Mouse (Mus musculus) liver, embryonic 16.5 days (tissue): ENCODE results near the gene Klf2. TPM values are rescaled to one million over a fixed set of nuclear protein-coding genes. Genes with fewer than 3 reads are reported as not detected.

ENCODE experiments used
- ATAC-seq: fragments of 200-750 bp; cut with Nextera tagmentation; 2 replicates; pipeline ENCODE4 v1.8.0; 2017; ENCODE audit warnings: low read depth, mild to moderate bottlenecking, moderate number of reproducible peaks, moderate library complexity
- H3K27ac ChIP-seq: fragments of 300-500 bp; sonication (generic); 2 replicates; pipeline ENCODE4 v1.5.1; 2014; ENCODE audit warnings: mild to moderate bottlenecking, low read length
- H3K27me3 ChIP-seq: fragments of 300-500 bp; sonication (generic); 2 replicates; pipeline ENCODE4 v1.6.1; 2014; ENCODE audit warnings: low read depth, low read length, mixed read lengths; ENCODE audit not compliant: control insufficient read depth, insufficient read depth
- H3K36me3 ChIP-seq: fragments of 300-500 bp; sonication (generic); 2 replicates; pipeline ENCODE4 v1.6.1; 2014; ENCODE audit warnings: mild to moderate bottlenecking; ENCODE audit not compliant: control insufficient read depth, insufficient read depth
- H3K4me1 ChIP-seq: fragments of 300-500 bp; sonication (generic); 2 replicates; pipeline ENCODE4 v1.6.1; 2014; ENCODE audit warnings: low read depth, low read length, mixed read lengths; ENCODE audit not compliant: control insufficient read depth
- H3K4me2 ChIP-seq: fragments of 300-500 bp; sonication (generic); 2 replicates; pipeline ENCODE4 v1.6.1; 2014; ENCODE audit warnings: low read depth, low read length, mixed read lengths
- H3K4me3 ChIP-seq: fragments of 300-500 bp; sonication (generic); 2 replicates; pipeline ENCODE4 v1.5.1; 2014; ENCODE audit warnings: low read depth, mild to moderate bottlenecking, low read length
- H3K9ac ChIP-seq: fragments of 300-500 bp; sonication (generic); 2 replicates; pipeline ENCODE4 v1.6.1; 2014; ENCODE audit warnings: low read depth, low read length
- H3K9me3 ChIP-seq: fragments of 300-500 bp; sonication (generic); replicated peaks from 2 replicates; pipeline ENCODE4 v1.6.1; 2016; ENCODE audit warnings: low read length; ENCODE audit not compliant: control insufficient read depth
- WGBS: fragments of 180-500 bp; shearing (Covaris S2); extraction: QIAGEN DNeasy Blood & Tissue Kit; methylation state at CpG from one replicate; pipeline ENCODE4 v1.1.7; 2014; ENCODE audit not compliant: insufficient replicate concordance; 5-methylcytosine and 5-hydroxymethylcytosine counted together
- polyA plus RNA-seq: library from polyadenylated mRNA; unstranded; fragments of >200 nt; fragmentation: Nextera tagmentation; extraction: Ambion mirVana; gene quantifications from 2 replicates; pipeline ENCODE4 v1.2.1, GENCODE M21; 2015

Klf2 gene
- polyA plus RNA-seq, 1 experiment from 2014 or later: 2.0 TPM

GRCm38 (mm10) chr8:72351405-72352005, 32.7 kb downstream of the Klf2 start:
- ATAC-seq: no peak
- WGBS: 44% methylated on average over 7 of the region's 7 CpGs
- no peaks in the 10 kb centered on the region for H3K36me3 ChIP-seq
- no peak overlapping the region; the same call in 1 of the 2 replicates for H3K4me2 ChIP-seq
- H3K9ac ChIP-seq: no peak overlapping the region
- H3K4me3 ChIP-seq: no peak overlapping the region
- H3K27me3 ChIP-seq: no peaks in the 10 kb centered on the region
- peaks cover 39% of the 10 kb centered on the region for H3K4me1 ChIP-seq
- no peak overlapping the region for H3K27ac ChIP-seq
- H3K9me3 ChIP-seq: no peaks in the 10 kb centered on the region

GRCm38 (mm10) chr8:72352951-72353699, 34.3 kb downstream of the Klf2 start:
- ATAC-seq: peak; percentile 43
- Histone ChIP-seq H3K36me3 (peaks cover 2% of the 10 kb centered on the region), H3K9me3 (no peaks in the 10 kb centered on the region), H3K27ac (peak overlapping the region; percentile 54), H3K9ac (no peak overlapping the region), H3K27me3 (no peaks in the 10 kb centered on the region), H3K4me2 (no peak overlapping the region), H3K4me3 (no peak overlapping the region), H3K4me1 (peaks cover 39% of the 10 kb centered on the region)
- WGBS: 64% methylated on average over 8 of the region's 8 CpGs

GRCm38 (mm10) chr8:72353700-72354045, 34.8 kb downstream of the Klf2 start:
- WGBS: 58% methylated on average over 7 of the region's 7 CpGs
- Histone ChIP-seq H3K36me3 (peaks cover 2% of the 10 kb centered on the region), H3K27me3 (no peaks in the 10 kb centered on the region), H3K4me1 (peaks cover 39% of the 10 kb centered on the region), H3K27ac (peak overlapping the region; percentile 54), H3K4me2 (no peak overlapping the region), H3K9me3 (no peaks in the 10 kb centered on the region), H3K9ac (no peak overlapping the region), H3K4me3 (no peak overlapping the region)
- ATAC-seq: no peak

GRCm38 (mm10) chr8:72354272-72354671, 35.4 kb downstream of the Klf2 start:
- Histone ChIP-seq H3K9ac (no peak overlapping the region), H3K27me3 (no peaks in the 10 kb centered on the region), H3K4me2 (peak overlapping the region; percentile 14; the same call in 1 of the 2 replicates), H3K4me3 (no peak overlapping the region), H3K4me1 (peaks cover 39% of the 10 kb centered on the region), H3K27ac (peak overlapping the region; percentile 54), H3K36me3 (peaks cover 2% of the 10 kb centered on the region), H3K9me3 (no peaks in the 10 kb centered on the region)
- WGBS: 5% methylated on average over 11 of the region's 11 CpGs
- ATAC-seq: peak; percentile 51

- H3K4me3 ChIP-seq: no peak overlapping the region
- no peaks in the 10 kb centered on the region for H3K9me3 ChIP-seq
- H3K36me3 ChIP-seq: peaks cover 5% of the 10 kb centered on the region
- no peak overlapping the region for H3K4me2 ChIP-seq
- H3K27me3 ChIP-seq: no peaks in the 10 kb centered on the region
- H3K4me1 ChIP-seq: peaks cover 33% of the 10 kb centered on the region
- H3K9ac ChIP-seq: no peak overlapping the region
- 76% methylated on average over 3 of the region's 3 CpGs for WGBS
- H3K27ac ChIP-seq: no peak overlapping the region
- ATAC-seq: no peak
These were observed 37.8 kb downstream of the Klf2 start for GRCm38 (mm10) chr8:72356593-72356992.

GRCm38 (mm10) chr8:72360162-72360561, 41.3 kb downstream of the Klf2 start:
- H3K27me3 ChIP-seq: no peaks in the 10 kb centered on the region
- H3K4me2 ChIP-seq: no peak overlapping the region
- H3K9me3 ChIP-seq: no peaks in the 10 kb centered on the region
- no peaks in the 10 kb centered on the region; the same call in 1 of the 2 replicates for H3K4me1 ChIP-seq
- no peak overlapping the region for H3K9ac ChIP-seq
- H3K27ac ChIP-seq: no peak overlapping the region
- ATAC-seq: no peak
- H3K4me3 ChIP-seq: no peak overlapping the region
- peaks cover 5% of the 10 kb centered on the region for H3K36me3 ChIP-seq

GRCm38 (mm10) chr8:72362754-72363153, 43.9 kb downstream of the Klf2 start:
- no peaks in the 10 kb centered on the region for H3K4me1 ChIP-seq
- no peaks in the 10 kb centered on the region for H3K9me3 ChIP-seq
- H3K27ac ChIP-seq: no peak overlapping the region
- 84% methylated on average over 4 of the region's 4 CpGs for WGBS
- H3K4me2 ChIP-seq: no peak overlapping the region
- H3K9ac ChIP-seq: no peak overlapping the region
- H3K36me3 ChIP-seq: peaks cover 9% of the 10 kb centered on the region
- no peak for ATAC-seq
- H3K4me3 ChIP-seq: no peak overlapping the region
- no peaks in the 10 kb centered on the region for H3K27me3 ChIP-seq

GRCm38 (mm10) chr8:72363457-72363856, 44.6 kb downstream of the Klf2 start:
- no peaks in the 10 kb centered on the region for H3K4me1 ChIP-seq
- WGBS: 64% methylated on average over 7 of the region's 7 CpGs
- H3K27ac ChIP-seq: no peak overlapping the region
- H3K27me3 ChIP-seq: no peaks in the 10 kb centered on the region
- peaks cover 15% of the 10 kb centered on the region for H3K36me3 ChIP-seq
- no peak for ATAC-seq
- H3K4me3 ChIP-seq: no peak overlapping the region
- no peak overlapping the region for H3K4me2 ChIP-seq
- H3K9me3 ChIP-seq: no peaks in the 10 kb centered on the region
- H3K9ac ChIP-seq: no peak overlapping the region

GRCm38 (mm10) chr8:72365016-72365415, 46.2 kb downstream of the Klf2 start:
- peaks cover 20% of the 10 kb centered on the region for H3K36me3 ChIP-seq
- H3K27ac ChIP-seq: no peak overlapping the region
- H3K4me1 ChIP-seq: no peaks in the 10 kb centered on the region
- no peak overlapping the region for H3K4me3 ChIP-seq
- H3K4me2 ChIP-seq: no peak overlapping the region
- H3K27me3 ChIP-seq: no peaks in the 10 kb centered on the region
- 81% methylated on average over 2 of the region's 2 CpGs for WGBS
- no peak overlapping the region for H3K9ac ChIP-seq
- no peak for ATAC-seq
- no peaks in the 10 kb centered on the region for H3K9me3 ChIP-seq
